17 mouse cellular contexts compared by ENCODE assay signal in genomic region chr8:83103968-83104367, GRCm38 (mm10).
"Had no signal": no experiment of that assay in that cellular context is flagged by ENCODE, and none has a peak within 500 bp of the region (broad histone marks: within the 10 kb centered on the region; RNA-seq: fewer than 3 reads in every experiment).

No protein-coding gene starts in this region.

- H3K27ac ChIP-seq: limb, embryonic 15.5 days; liver, embryonic 15.5 days; midbrain, embryonic 15.5 days; neural tube, embryonic 13.5 days; stomach, postnatal 0 days had no signal

- ATAC-seq: intestine, postnatal 0 days; midbrain, embryonic 15.5 days had no signal

- H3K9ac ChIP-seq: limb, embryonic 15.5 days; liver, embryonic 15.5 days; lung, embryonic 14.5 days; midbrain, embryonic 15.5 days; neural tube, embryonic 13.5 days had no signal

- H3K36me3 ChIP-seq: limb, embryonic 15.5 days; liver, embryonic 15.5 days; midbrain, embryonic 15.5 days; neural tube, embryonic 13.5 days had no signal

- H3K4me3 ChIP-seq: limb, embryonic 15.5 days; liver, embryonic 15.5 days; megakaryocyte, embryonic 14.5 days; midbrain, embryonic 15.5 days; neural tube, embryonic 13.5 days had no signal

- H3K9me3 ChIP-seq: limb, embryonic 15.5 days; liver, embryonic 15.5 days; midbrain, embryonic 15.5 days had no signal

- H3K4me2 ChIP-seq: limb, embryonic 15.5 days; liver, embryonic 15.5 days; lung, embryonic 14.5 days; midbrain, embryonic 11.5 days; midbrain, embryonic 15.5 days; neural tube, embryonic 13.5 days had no signal

- H3K27me3 ChIP-seq: limb, embryonic 15.5 days; liver, embryonic 15.5 days; midbrain, embryonic 15.5 days; neural tube, embryonic 13.5 days had no signal

- H3K4me1 ChIP-seq: limb, embryonic 15.5 days; liver, embryonic 15.5 days; midbrain, embryonic 15.5 days; neural tube, embryonic 13.5 days had no signal

- DNase-seq: kidney, adult 8-10 months; kidney, postnatal 36 days; layer of hippocampus, adult 9-11 months; layer of hippocampus, postnatal 36 days; lung, embryonic 14.5 days; lung, postnatal 14 days; right cerebral cortex, adult 18-20 months; right cerebral cortex, postnatal 25 days; thymus, postnatal 14 days had no signal
